Mouse (Mus musculus): Measurements from ENCODE around the gene Col4a4. TPM values are rescaled to one million over a fixed set of nuclear protein-coding genes. Genes with fewer than 3 reads are reported as not detected.

Col4a4 gene
- polyA plus RNA-seq, 1 experiment from 2014 or later: 0.05 TPM

GRCm38 (mm10) chr1:82415641-82416040, 171.0 kb downstream of the Col4a4 start:
- H3K27me3 ChIP-seq (ENCODE audit: low read depth, poor library complexity, severe bottlenecking): no peaks in the 10 kb centered on the region
- DNase-seq (ENCODE audit: low spot score): no peak
- no peak overlapping the region for H3K27ac ChIP-seq
- H3K9me3 ChIP-seq (replicated peaks): no peaks in the 10 kb centered on the region
- WGBS: 90% methylated on average over 4 of the region's 4 CpGs
- H3K36me3 ChIP-seq: no peaks in the 10 kb centered on the region
- H3K4me1 ChIP-seq: peaks cover 5% of the 10 kb centered on the region; the same call in 1 of the 2 replicates
- H3K4me3 ChIP-seq: no peak overlapping the region

DNA sequence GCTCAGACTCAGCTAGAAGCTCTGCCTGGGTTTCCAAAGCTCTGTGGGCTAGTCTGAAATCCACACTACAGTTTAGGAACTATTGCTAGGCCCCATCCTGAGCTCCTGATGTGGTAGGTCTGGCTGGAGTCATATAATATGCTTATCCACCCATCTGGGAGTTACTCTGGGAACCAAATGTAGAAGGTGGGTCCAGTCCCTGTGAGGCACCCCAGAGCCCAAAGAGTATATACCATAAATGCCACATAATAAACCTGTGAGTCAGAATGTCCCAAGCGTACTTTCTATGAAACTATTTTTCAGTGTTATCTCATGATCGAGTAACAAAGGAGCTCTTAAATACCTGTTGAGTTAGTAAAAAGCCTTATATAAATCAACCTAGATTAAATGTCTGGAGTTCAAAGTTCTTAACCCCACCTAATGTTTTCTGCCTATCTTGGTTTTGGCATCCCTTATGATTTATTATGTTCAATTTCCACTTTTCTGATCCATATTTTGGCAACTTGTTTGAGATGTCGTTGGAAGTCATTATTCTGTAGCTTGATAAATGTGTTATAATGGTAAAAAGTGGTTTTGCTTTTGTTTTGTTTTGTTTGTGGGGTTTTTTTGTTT, 172.1 kb downstream of the Col4a4 start:
- Histone ChIP-seq H3K9me3 (replicated peaks) (no peaks in the 10 kb centered on the region), H3K4me1 (peaks cover 8% of the 10 kb centered on the region; the same call in 1 of the 2 replicates), H3K36me3 (no peaks in the 10 kb centered on the region), H3K27me3 (ENCODE audit: low read depth, poor library complexity, severe bottlenecking) (no peaks in the 10 kb centered on the region), H3K4me3 (no peak overlapping the region), H3K27ac (no peak overlapping the region)
- 85% methylated on average over 3 of the region's 3 CpGs for WGBS
- DNase-seq (ENCODE audit: low spot score): no peak

DNA sequence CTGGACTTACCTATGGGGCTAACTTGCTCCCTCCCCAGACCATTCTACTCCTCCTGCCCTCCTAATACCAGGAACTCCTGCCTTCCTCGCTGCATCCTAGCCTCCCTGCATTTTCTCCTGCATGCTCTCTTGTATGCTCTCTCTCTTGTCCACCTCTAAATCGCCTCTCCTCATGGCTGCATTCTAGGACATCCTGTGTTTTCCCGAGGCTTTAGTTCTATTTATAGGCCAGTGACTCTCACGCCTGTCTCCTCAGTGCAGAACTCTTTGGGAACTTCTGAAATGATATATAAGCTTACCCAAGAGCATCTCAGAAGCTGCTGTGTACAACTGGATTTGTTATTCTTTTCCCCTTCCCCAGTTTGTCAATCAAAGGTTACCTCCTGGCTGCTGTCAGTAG, 174.6 kb downstream of the Col4a4 start:
- Histone ChIP-seq H3K4me1 (peaks cover 8% of the 10 kb centered on the region; the same call in 1 of the 2 replicates), H3K4me3 (no peak overlapping the region), H3K27ac (no peak overlapping the region), H3K9me3 (replicated peaks) (no peaks in the 10 kb centered on the region), H3K27me3 (ENCODE audit: low read depth, poor library complexity, severe bottlenecking) (no peaks in the 10 kb centered on the region), H3K36me3 (no peaks in the 10 kb centered on the region)
- 78% methylated on average over 4 of the region's 4 CpGs for WGBS
- DNase-seq (ENCODE audit: low spot score): no peak

- no peak overlapping the region for H3K27ac ChIP-seq
- no peak overlapping the region for H3K4me3 ChIP-seq
- H3K27me3 ChIP-seq (ENCODE audit: low read depth, poor library complexity, severe bottlenecking): no peaks in the 10 kb centered on the region
- DNase-seq (ENCODE audit: low spot score): no peak
- no peaks in the 10 kb centered on the region for H3K9me3 ChIP-seq (replicated peaks)
- H3K4me1 ChIP-seq: peaks cover 8% of the 10 kb centered on the region; the same call in 1 of the 2 replicates
- H3K36me3 ChIP-seq: no peaks in the 10 kb centered on the region
- WGBS: 82% methylated on average over 5 of the region's 5 CpGs
Observed at GRCm38 (mm10) chr1:82411521-82411920, 175.1 kb downstream of the Col4a4 start.

GRCm38 (mm10) chr1:82410548-82410947, 176.1 kb downstream of the Col4a4 start:
- no peak for DNase-seq (ENCODE audit: low spot score)
- no peak overlapping the region for H3K27ac ChIP-seq
- 51% methylated on average over 3 of the region's 3 CpGs for WGBS

GRCm38 (mm10) chr1:82409271-82409670, 177.4 kb downstream of the Col4a4 start:
- no peaks in the 10 kb centered on the region for H3K36me3 ChIP-seq
- H3K27me3 ChIP-seq (ENCODE audit: low read depth, poor library complexity, severe bottlenecking): no peaks in the 10 kb centered on the region
- peaks cover 8% of the 10 kb centered on the region; the same call in 1 of the 2 replicates for H3K4me1 ChIP-seq
- H3K27ac ChIP-seq: no peak overlapping the region
- WGBS: 94% methylated on average over 9 of the region's 9 CpGs
- H3K4me3 ChIP-seq: no peak overlapping the region
- DNase-seq (ENCODE audit: low spot score): no peak
- no peaks in the 10 kb centered on the region for H3K9me3 ChIP-seq (replicated peaks)

More at GRCm38 (mm10) chr1:82410548-82410947, 176.1 kb downstream of the Col4a4 start:
- no peaks in the 10 kb centered on the region for H3K9me3 ChIP-seq (replicated peaks)
- peaks cover 8% of the 10 kb centered on the region; the same call in 1 of the 2 replicates for H3K4me1 ChIP-seq
- no peaks in the 10 kb centered on the region for H3K27me3 ChIP-seq (ENCODE audit: low read depth, poor library complexity, severe bottlenecking)
- no peaks in the 10 kb centered on the region for H3K36me3 ChIP-seq
- no peak overlapping the region for H3K4me3 ChIP-seq

GRCm38 (mm10) chr1:82407786-82408185, 178.9 kb downstream of the Col4a4 start:
- peaks cover 8% of the 10 kb centered on the region; the same call in 1 of the 2 replicates for H3K4me1 ChIP-seq
- 80% methylated on average over 3 of the region's 3 CpGs for WGBS
- no peak overlapping the region for H3K4me3 ChIP-seq
- no peak overlapping the region for H3K27ac ChIP-seq
- no peaks in the 10 kb centered on the region for H3K27me3 ChIP-seq (ENCODE audit: low read depth, poor library complexity, severe bottlenecking)
- no peaks in the 10 kb centered on the region for H3K36me3 ChIP-seq
- H3K9me3 ChIP-seq (replicated peaks): no peaks in the 10 kb centered on the region
- no peak for DNase-seq (ENCODE audit: low spot score)

Other genes with a start within 250 kb of the Col4a4 start
- gene Col4a3, start 72 bp upstream of the Col4a4 start, polyA plus RNA-seq (2016; fragmentation: Nextera tagmentation; extraction: Ambion mirVana): 0.03 and 0.04 TPM in 2 replicates
- 182 and 216 TPM in 2 replicates for gene Mff, start 138.0 kb upstream of the Col4a4 start, polyA plus RNA-seq (2016; fragmentation: Nextera tagmentation; extraction: Ambion mirVana)
- gene Tm4sf20, start 181.6 kb upstream of the Col4a4 start, polyA plus RNA-seq (2016; fragmentation: Nextera tagmentation; extraction: Ambion mirVana): 0.25 TPM in 1 of 2 replicates, not detected in the other
- not detected in 2 replicates for gene Gm47791, start 184.4 kb upstream of the Col4a4 start, polyA plus RNA-seq (2016; fragmentation: Nextera tagmentation; extraction: Ambion mirVana)

Measured in limb, embryonic 10.5 days (tissue).